Mouse (Mus musculus): ENCODE data around the gene Cenpm.

Gene Cenpm

GRCm38 (mm10) chr15:82184656-82185055, 59.9 kb downstream of the Cenpm start:
- in situ Hi-C loops (cut with MboI; ENCODE audit: low pct_unique_long_range_greater_than_20kb in 1 of 2, low sequenced_read_pairs in 2 of 2, unreplicated experiment in 1 of 2): no loop called here

GRCm38 (mm10) chr15:82184183-82184582, 60.4 kb downstream of the Cenpm start:
- in situ Hi-C loops (cut with MboI; ENCODE audit: low pct_unique_long_range_greater_than_20kb in 1 of 2, low sequenced_read_pairs in 2 of 2, unreplicated experiment in 1 of 2): no loop called here
